Mouse (Mus musculus) lung, embryonic 14.5 days (tissue): Measurements from ENCODE around the gene Map2k4. TPM values are rescaled to one million over a fixed set of nuclear protein-coding genes. Genes with fewer than 3 reads are reported as not detected.

ENCODE experiments used
- ATAC-seq: fragments of 200-750 bp; cut with Nextera tagmentation; 2 replicates; pipeline ENCODE4 v1.8.0; 2017; ENCODE audit warnings: mild to moderate bottlenecking, moderate TSS enrichment, moderate library complexity; ENCODE audit not compliant: insufficient read depth
- DNase-seq: peaks from one replicate; pipeline ENCODE4 v3.0.0-alpha.2; 2015
- H3K27ac ChIP-seq: fragments of 300-500 bp; sonication (generic); 2 replicates; pipeline ENCODE4 v1.5.1; 2014; ENCODE audit warnings: low read depth, mild to moderate bottlenecking, moderate library complexity
- H3K27me3 ChIP-seq: fragments of 300-500 bp; sonication (generic); 2 replicates; pipeline ENCODE4 v1.6.1; 2014; ENCODE audit warnings: low read length, control low read depth; ENCODE audit not compliant: insufficient read depth
- H3K36me3 ChIP-seq: fragments of 300-500 bp; sonication (generic); 2 replicates; pipeline ENCODE4 v1.6.1; 2014; ENCODE audit warnings: control low read depth; ENCODE audit not compliant: insufficient read depth
- H3K4me1 ChIP-seq: fragments of 300-500 bp; sonication (generic); 2 replicates; pipeline ENCODE4 v1.6.1; 2014; ENCODE audit warnings: antibody characterized with exemption, control low read depth; ENCODE audit not compliant: insufficient read depth
- H3K4me2 ChIP-seq: fragments of 300-500 bp; sonication (generic); 2 replicates; pipeline ENCODE4 v1.6.1; 2014; ENCODE audit warnings: mild to moderate bottlenecking
- H3K4me3 ChIP-seq: fragments of 300-500 bp; sonication (generic); 2 replicates; pipeline ENCODE4 v1.5.1; 2014; ENCODE audit warnings: low read depth, low read length
- H3K9ac ChIP-seq: fragments of 300-500 bp; sonication (generic); 2 replicates; pipeline ENCODE4 v1.6.1; 2014
- H3K9me3 ChIP-seq: fragments of 300-500 bp; sonication (generic); 2 replicates; pipeline ENCODE4 v1.6.1; 2016; ENCODE audit warnings: low read depth, low read length, control low read depth
- CTCF ChIP-seq: IDR thresholded peaks from 2 replicates; pipeline ENCODE4 v1.5.1; 2016; ENCODE audit warnings: antibody characterized with exemption, low read depth
- WGBS: fragments of 180-500 bp; shearing (Covaris S2); extraction: QIAGEN DNeasy Blood & Tissue Kit; methylation state at CpG from one replicate; pipeline ENCODE4 v1.1.7; 2014; 5-methylcytosine and 5-hydroxymethylcytosine counted together
- polyA plus RNA-seq: library from polyadenylated mRNA; unstranded; fragments of >200 nt; fragmentation: Nextera tagmentation; extraction: Ambion mirVana; gene quantifications from 2 replicates; pipeline ENCODE4 v1.2.1, GENCODE M21; 2014

Gene Map2k4
- 71.5 and 74.8 TPM in 2 replicates for polyA plus RNA-seq

GRCm38 (mm10) chr11:65788154-65788553 lies at the start of gene Map2k4:
TSS of gene Map2k4 (minus strand) at chr11:65788297.
- Histone ChIP-seq H3K4me3 (peak within 1 kb of the TSS; percentile 98), H3K9ac (peak within 1 kb of the TSS; percentile 97), H3K36me3 (no peaks in the 10 kb centered on the region), H3K9me3 (no peaks in the 10 kb centered on the region), H3K4me2 (peak within 1 kb of the TSS; percentile 84), H3K27ac (peak within 1 kb of the TSS; percentile 88), H3K27me3 (no peaks in the 10 kb centered on the region), H3K4me1 (peaks cover 7% of the 10 kb centered on the region)
- peak; percentile 99 for ATAC-seq
- WGBS: 0% methylated on average over 30 of the region's 36 CpGs
- DNase-seq: peak; percentile 96
- TF ChIP-seq CTCF: no peak

GRCm38 (mm10) chr11:65824556-65824955 lies 36.5 kb upstream of the Map2k4 start:
- Histone ChIP-seq H3K4me2 (no peak overlapping the region), H3K36me3 (peaks cover 54% of the 10 kb centered on the region), H3K27me3 (no peaks in the 10 kb centered on the region), H3K9me3 (no peaks in the 10 kb centered on the region), H3K27ac (no peak overlapping the region), H3K9ac (no peak overlapping the region), H3K4me1 (no peaks in the 10 kb centered on the region), H3K4me3 (no peak overlapping the region)
- 83% methylated on average over 3 of the region's 3 CpGs for WGBS
- TF ChIP-seq CTCF: no peak
- ATAC-seq: no peak
- DNase-seq: peak; percentile 7

- no peak overlapping the region for H3K9ac ChIP-seq
- no peak overlapping the region for H3K4me2 ChIP-seq
- peak; percentile 84 for TF ChIP-seq CTCF
- peaks cover 39% of the 10 kb centered on the region for H3K36me3 ChIP-seq
- 13% methylated on average over 7 of the region's 7 CpGs for WGBS
- DNase-seq: peak; percentile 92
- H3K4me3 ChIP-seq: no peak overlapping the region
- no peaks in the 10 kb centered on the region for H3K27me3 ChIP-seq
- H3K4me1 ChIP-seq: no peaks in the 10 kb centered on the region
- H3K9me3 ChIP-seq: no peaks in the 10 kb centered on the region
- ATAC-seq: peak; percentile 69; the same call in 1 of the 2 replicates
- no peak overlapping the region for H3K27ac ChIP-seq
Observed at GRCm38 (mm10) chr11:65820877-65821276, 32.8 kb upstream of the Map2k4 start.

- no peak overlapping the region for H3K4me3 ChIP-seq
- H3K9me3 ChIP-seq: no peaks in the 10 kb centered on the region
- ATAC-seq (peak; percentile 47; the same call in 1 of the 2 replicates), DNase-seq (peak; percentile 53)
- no peak overlapping the region for H3K9ac ChIP-seq
- H3K4me2 ChIP-seq: no peak overlapping the region
- H3K27ac ChIP-seq: no peak overlapping the region
- 69% methylated on average over 5 of the region's 5 CpGs for WGBS
- TF ChIP-seq CTCF: peak; percentile 56
- H3K27me3 ChIP-seq: no peaks in the 10 kb centered on the region
- H3K36me3 ChIP-seq: peaks cover 42% of the 10 kb centered on the region
- no peaks in the 10 kb centered on the region for H3K4me1 ChIP-seq
Observed at GRCm38 (mm10) chr11:65820280-65820679, 32.2 kb upstream of the Map2k4 start.

- TF ChIP-seq CTCF: no peak
- Histone ChIP-seq H3K4me1 (no peaks in the 10 kb centered on the region), H3K4me2 (no peak overlapping the region), H3K9me3 (no peaks in the 10 kb centered on the region), H3K36me3 (peaks cover 47% of the 10 kb centered on the region), H3K9ac (no peak overlapping the region), H3K27me3 (no peaks in the 10 kb centered on the region), H3K4me3 (no peak overlapping the region), H3K27ac (no peak overlapping the region)
- DNase-seq (no peak), ATAC-seq (no peak)
- WGBS: 53% methylated on average over 1 of the region's 1 CpGs
Observed at GRCm38 (mm10) chr11:65818193-65818592, 30.1 kb upstream of the Map2k4 start.

- no peak for TF ChIP-seq CTCF
- Histone ChIP-seq H3K9ac (no peak overlapping the region), H3K27me3 (no peaks in the 10 kb centered on the region), H3K4me2 (no peak overlapping the region), H3K27ac (no peak overlapping the region), H3K9me3 (no peaks in the 10 kb centered on the region), H3K4me1 (no peaks in the 10 kb centered on the region), H3K36me3 (peaks cover 29% of the 10 kb centered on the region; the same call in 1 of the 2 replicates), H3K4me3 (no peak overlapping the region)
- 81% methylated on average over 6 of the region's 6 CpGs for WGBS
- ATAC-seq (no peak), DNase-seq (no peak)
Observed at GRCm38 (mm10) chr11:65816237-65816636, 28.1 kb upstream of the Map2k4 start.

GRCm38 (mm10) chr11:65814381-65814780 lies 26.3 kb upstream of the Map2k4 start:
- 93% methylated on average over 9 of the region's 9 CpGs for WGBS
- Histone ChIP-seq H3K4me2 (no peak overlapping the region), H3K4me3 (no peak overlapping the region), H3K4me1 (no peaks in the 10 kb centered on the region), H3K27me3 (no peaks in the 10 kb centered on the region), H3K27ac (no peak overlapping the region), H3K9me3 (no peaks in the 10 kb centered on the region), H3K36me3 (peaks cover 29% of the 10 kb centered on the region; the same call in 1 of the 2 replicates), H3K9ac (no peak overlapping the region)
- DNase-seq (no peak), ATAC-seq (no peak)
- no peak for TF ChIP-seq CTCF
